ENCODE assay signal across 8 mouse cellular contexts in the genomic region with DNA sequence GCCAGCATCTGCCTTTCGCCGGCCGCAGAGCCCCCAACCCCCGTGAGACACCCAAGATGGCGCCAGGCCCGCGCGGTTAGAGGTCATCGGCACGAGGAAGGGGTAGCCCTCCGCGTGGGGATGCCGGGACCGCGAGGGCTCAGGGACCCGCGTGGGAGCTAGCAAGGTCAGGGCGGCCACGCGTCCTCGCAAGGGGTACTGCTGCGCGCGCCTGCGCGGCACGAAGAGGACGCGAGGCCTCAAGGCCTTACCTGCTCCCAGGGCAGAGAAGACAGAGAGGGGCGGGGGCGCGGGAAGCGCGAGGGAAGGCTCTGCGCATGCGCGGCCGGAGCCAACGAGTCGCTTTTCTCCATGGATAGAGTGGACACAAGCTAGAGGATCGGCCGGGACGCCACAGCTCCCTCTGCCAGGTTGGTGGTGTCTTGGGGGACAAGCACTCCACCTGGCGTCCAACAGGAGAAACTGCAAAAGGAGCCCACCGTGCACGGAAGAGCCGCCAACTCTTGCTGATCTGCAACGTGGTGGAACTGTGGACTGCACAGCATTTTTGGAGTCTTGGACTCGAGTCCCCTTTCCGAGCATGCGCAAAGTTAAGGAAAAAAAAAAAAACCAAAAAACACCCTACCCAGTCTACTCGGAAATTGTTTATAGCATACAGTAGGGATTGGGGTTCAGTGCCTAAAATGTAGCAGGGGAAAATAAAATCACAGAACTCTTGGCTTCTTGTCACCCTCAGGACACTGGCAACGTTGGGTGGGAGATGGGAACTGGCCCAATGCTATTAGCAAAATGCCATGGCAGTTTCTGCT. TPM values are rescaled to one million over a fixed set of nuclear protein-coding genes. Genes with fewer than 3 reads are reported as not detected.
DNase-seq lines count a peak whose midpoint lies in the region; ATAC-seq and TF ChIP-seq lines count a peak whose summit lies in the region.

No protein-coding gene starts in this region.

- H3K9me3 ChIP-seq in ES-E14 (ENCODE audit: control insufficient read depth, insufficient read depth, low read depth, low read length) = no peaks in the 10 kb centered on the region
- H3K9me3 ChIP-seq in forebrain, embryonic 16.5 days (ENCODE audit: control insufficient read depth, low read length) = no peaks in the 10 kb centered on the region
- no peaks in the 10 kb centered on the region for H3K9me3 ChIP-seq in lung, embryonic 15.5 days

- H3K4me1 ChIP-seq in ES-E14 (ENCODE audit: control insufficient read depth in 2 of 2, insufficient read depth in 2 of 2, low read length in 2 of 2, poor library complexity in 1 of 2) = peaks cover 7% of the 10 kb centered on the region in 2 experiments
- peaks cover 37% of the 10 kb centered on the region for H3K4me1 ChIP-seq in forebrain, embryonic 16.5 days (replicated peaks; ENCODE audit: control insufficient read depth, insufficient read depth, low read length)
- peaks cover 29% of the 10 kb centered on the region for H3K4me1 ChIP-seq in lung, embryonic 15.5 days

- peak; percentile 97 for DNase-seq in ES-E14 (ENCODE audit: low read depth, low spot score)
- peak; percentile 99 for DNase-seq in cerebellum, adult 11-12 months
- peak; percentile 98 for DNase-seq in heart, postnatal 4 days
- DNase-seq in layer of hippocampus, adult 8-10 months (ENCODE audit: low spot score in 2 of 2) = peak; percentile 97 to 98
- peak; percentile 98 for DNase-seq in ovary, adult 18-20 months (ENCODE audit: low spot score)
- DNase-seq in thymus, postnatal 0 days (ENCODE audit: low spot score) = peak; percentile 98

- WGBS in forebrain, embryonic 16.5 days = under 1% methylated on average over 52 of the region's 53 CpGs
- under 1% methylated on average over 53 of the region's 53 CpGs for WGBS in lung, embryonic 15.5 days

- H3K27ac ChIP-seq in ES-E14 (ENCODE audit: insufficient read depth, low read depth, low read length, poor library complexity, severe bottlenecking) = peak overlapping the region; percentile 90
- H3K27ac ChIP-seq in forebrain, embryonic 16.5 days (ENCODE audit: low read length) = peak overlapping the region; percentile 98
- peak overlapping the region; percentile 95 for H3K27ac ChIP-seq in lung, embryonic 15.5 days

- peak; percentile 94 for ATAC-seq in forebrain, embryonic 16.5 days
- peak; percentile 88 for ATAC-seq in lung, embryonic 15.5 days (ENCODE audit: borderline replicate concordance, extremely low read depth, low FRiP score, low TSS enrichment)

- H3K36me3 ChIP-seq in ES-E14 (ENCODE audit: control insufficient read depth, insufficient read depth, low read length, poor library complexity, severe bottlenecking) = peaks cover 25% of the 10 kb centered on the region
- peaks cover 13% of the 10 kb centered on the region for H3K36me3 ChIP-seq in forebrain, embryonic 16.5 days (ENCODE audit: control insufficient read depth, insufficient read depth)
- H3K36me3 ChIP-seq in lung, embryonic 15.5 days = peaks cover 22% of the 10 kb centered on the region

- peak overlapping the region; percentile 74 for H3K4me2 ChIP-seq in forebrain, embryonic 16.5 days (ENCODE audit: low read length)
- H3K4me2 ChIP-seq in lung, embryonic 15.5 days = peak overlapping the region; percentile 63

- peak overlapping the region; percentile 79 to 82 for H3K4me3 ChIP-seq in ES-E14 (ENCODE audit: insufficient read depth in 1 of 2, low read depth in 1 of 2, low read length in 2 of 2, poor library complexity in 1 of 2, severe bottlenecking in 1 of 2)
- H3K4me3 ChIP-seq in forebrain, embryonic 16.5 days (replicated peaks; ENCODE audit: low read length) = peak overlapping the region; percentile 77
- peak overlapping the region; percentile 82 for H3K4me3 ChIP-seq in lung, embryonic 15.5 days

- in situ Hi-C loops in ES-E14 (cut with MboI; ENCODE audit: low sequenced_read_pairs in 2 of 2, unreplicated experiment in 2 of 2) = no loop called here

- H3K9ac ChIP-seq in ES-E14 (ENCODE audit: insufficient read depth, low read depth, low read length, poor library complexity, severe bottlenecking) = peak overlapping the region; percentile 98
- peak overlapping the region; percentile 95 for H3K9ac ChIP-seq in forebrain, embryonic 16.5 days (replicated peaks; ENCODE audit: low read depth, low read length)
- peak overlapping the region; percentile 96 for H3K9ac ChIP-seq in lung, embryonic 15.5 days

- H3K27me3 ChIP-seq in forebrain, embryonic 16.5 days (replicated peaks; ENCODE audit: control insufficient read depth, insufficient read depth, low read length) = no peaks in the 10 kb centered on the region
- no peaks in the 10 kb centered on the region for H3K27me3 ChIP-seq in lung, embryonic 15.5 days

TF ChIP-seq in ES-E14, 5 proteins besides CTCF, POLR2A, EP300 and RAD21:
- TF ChIP-seq HCFC1 (IDR thresholded peaks at IDR 0.05; ENCODE audit: borderline replicate concordance, insufficient read depth, low read length) = peak; percentile 83
- TF ChIP-seq ZNF384 (IDR thresholded peaks at IDR 0.05; ENCODE audit: low read depth, low read length) = peak; percentile 92
- peak; percentile 53; the same call in 1 of the 2 replicates for TF ChIP-seq MAFK (IDR thresholded peaks at IDR 0.05; ENCODE audit: insufficient read depth, low read depth, low read length)
- no peak for TF ChIP-seq ZC3H11A (IDR thresholded peaks at IDR 0.05; ENCODE audit: borderline replicate concordance, low read depth, low read length)
- TF ChIP-seq CHD2 (IDR thresholded peaks at IDR 0.05; ENCODE audit: low read depth, low read length) = no peak

RNA-seq across cellular contexts. Expression of gene Atp5g2, which starts 1.2 kb away (rescaled TPM):
- total RNA-seq in ES-E14 (2012; rRNA removed) = 448 and 519 TPM in 2 replicates
- 50.4 and 56.5 TPM in 2 replicates for polyA plus RNA-seq in forebrain, embryonic 16.5 days (2015; fragmentation: Nextera tagmentation; extraction: Ambion mirVana)
- total RNA-seq in heart, postnatal 4 days (2021) = 10 to 100 TPM; 34.9 to 35.2 TPM
- total RNA-seq in layer of hippocampus, adult 8-10 months (2022) = 10 to 100 TPM in 2 of 4 experiments, 1 to 10 TPM in 2; 7.0 to 12.5 (median 10.0) TPM
- 70.9 and 83.1 TPM in 2 replicates for polyA plus RNA-seq in lung, embryonic 15.5 days (2015; fragmentation: Nextera tagmentation; extraction: Ambion mirVana)
- 76.9 and 85.0 TPM in 2 replicates for polyA plus RNA-seq in thymus, postnatal 0 days (2015; fragmentation: Nextera tagmentation; extraction: Ambion mirVana)

RNA-seq across cellular contexts. Expression of gene Atf7, which starts 45.7 kb away (rescaled TPM):
- total RNA-seq in ES-E14 (2012; rRNA removed) = 9.0 and 12.4 TPM in 2 replicates
- polyA plus RNA-seq in forebrain, embryonic 16.5 days (2015; fragmentation: Nextera tagmentation; extraction: Ambion mirVana) = 26.8 and 27.5 TPM in 2 replicates
- total RNA-seq in heart, postnatal 4 days (2021) = 10 to 100 TPM; 68.7 to 69.2 TPM
- 10 to 100 TPM; 44.2 to 55.6 (median 52.2) TPM for total RNA-seq in layer of hippocampus, adult 8-10 months (2022)
- polyA plus RNA-seq in lung, embryonic 15.5 days (2015; fragmentation: Nextera tagmentation; extraction: Ambion mirVana) = 40.6 and 47.0 TPM in 2 replicates
- 18.1 and 21.8 TPM in 2 replicates for polyA plus RNA-seq in thymus, postnatal 0 days (2015; fragmentation: Nextera tagmentation; extraction: Ambion mirVana)

RNA-seq across cellular contexts. Expression of gene Gm28047, which starts 46.1 kb away (rescaled TPM):
- not detected in 2 replicates for total RNA-seq in ES-E14 (2012; rRNA removed)
- not detected in 2 replicates for polyA plus RNA-seq in forebrain, embryonic 16.5 days (2015; fragmentation: Nextera tagmentation; extraction: Ambion mirVana)
- 1 to 10 TPM in 1 of 2 experiments, not detected in 1; 1.9 TPM for total RNA-seq in heart, postnatal 4 days (2021)
- total RNA-seq in layer of hippocampus, adult 8-10 months (2022) = under 1 TPM in 1 of 4 experiments, not detected in 3; 0.96 TPM
- not detected in 2 replicates for polyA plus RNA-seq in lung, embryonic 15.5 days (2015; fragmentation: Nextera tagmentation; extraction: Ambion mirVana)
- polyA plus RNA-seq in thymus, postnatal 0 days (2015; fragmentation: Nextera tagmentation; extraction: Ambion mirVana) = not detected in 2 replicates

RNA-seq across cellular contexts. Expression of gene Calcoco1, which starts 51.0 kb away (rescaled TPM):
- total RNA-seq in ES-E14 (2012; rRNA removed) = 24.6 and 25.0 TPM in 2 replicates
- 80.6 and 87.7 TPM in 2 replicates for polyA plus RNA-seq in forebrain, embryonic 16.5 days (2015; fragmentation: Nextera tagmentation; extraction: Ambion mirVana)
- 10 to 100 TPM; 65.6 to 71.0 TPM for total RNA-seq in heart, postnatal 4 days (2021)
- total RNA-seq in layer of hippocampus, adult 8-10 months (2022) = 10 to 100 TPM; 87.2 to 96.6 (median 91.0) TPM
- 48.0 and 51.4 TPM in 2 replicates for polyA plus RNA-seq in lung, embryonic 15.5 days (2015; fragmentation: Nextera tagmentation; extraction: Ambion mirVana)
- polyA plus RNA-seq in thymus, postnatal 0 days (2015; fragmentation: Nextera tagmentation; extraction: Ambion mirVana) = 55.9 and 58.4 TPM in 2 replicates

Comparison
In these comparisons a context has a peak if more than half of its experiments do, and no peak if none do; other contexts are left out.
1. Peak in every context shown above with its lines: DNase-seq, ATAC-seq, H3K4me3 ChIP-seq and H3K27ac ChIP-seq.
2. RNA of gene Atp5g2, which starts 1.2 kb away (total RNA-seq): 448 to 519 TPM in ES-E14; 34.9 to 35.2 TPM in heart, postnatal 4 days and 7.0 to 12.5 TPM in layer of hippocampus, adult 8-10 months; every median in the first group is over 10 times any median in the second.